Mouse (Mus musculus) small intestine, adult 2 months (tissue): Measurements from ENCODE around the gene Naa20. TPM values are rescaled to one million over a fixed set of nuclear protein-coding genes. Genes with fewer than 3 reads are reported as not detected.

Source experiments
- H3K27ac ChIP-seq: fragments of 200-500 bp; 2 replicates; pipeline ENCODE4 v1.5.1; 2012; ENCODE audit warnings: low read depth, low read length, control low read depth, inconsistent platforms; ENCODE audit not compliant: insufficient read depth
- H3K27me3 ChIP-seq: fragments of 200-500 bp; 2 replicates; pipeline ENCODE4 v1.6.1; 2012; ENCODE audit warnings: mild to moderate bottlenecking, moderate library complexity, low read length, inconsistent platforms; ENCODE audit not compliant: control insufficient read depth, insufficient read depth
- H3K36me3 ChIP-seq: fragments of 200-500 bp; 2 replicates; pipeline ENCODE4 v1.6.1; 2012; ENCODE audit warnings: mild to moderate bottlenecking, low read length, control low read depth, inconsistent platforms; ENCODE audit not compliant: control insufficient read depth, insufficient read depth
- H3K4me1 ChIP-seq: fragments of 200-500 bp; 2 replicates; pipeline ENCODE4 v1.6.1; 2012; ENCODE audit warnings: low read length, inconsistent platforms, mixed read lengths; ENCODE audit not compliant: control insufficient read depth, insufficient read depth, insufficient read length
- H3K4me3 ChIP-seq: fragments of 200-500 bp; 2 replicates; pipeline ENCODE4 v1.5.1; 2012; ENCODE audit warnings: low read depth, mild to moderate bottlenecking, control low read depth, inconsistent platforms, low read length, moderate library complexity
- CTCF ChIP-seq: fragments of 200-500 bp; IDR thresholded peaks from 2 replicates; pipeline ENCODE4 v1.5.1; 2012; ENCODE audit warnings: low read depth, mild to moderate bottlenecking, control low read depth, inconsistent platforms, low read length, moderate library complexity, mixed read lengths; ENCODE audit not compliant: insufficient replicate concordance, insufficient read length; ENCODE audit errors: extremely low read depth
- POLR2A ChIP-seq: fragments of 200-500 bp; IDR thresholded peaks from 2 replicates; pipeline ENCODE4 v1.6.1; 2012; ENCODE audit warnings: low read depth, mild to moderate bottlenecking, control low read depth, inconsistent platforms, low read length, moderate library complexity
- WGBS: fragments of 180-500 bp; shearing (Covaris S2); methylation state at CpG from one replicate; pipeline ENCODE4 v1.1.7; 2018; 5-methylcytosine and 5-hydroxymethylcytosine counted together
- polyA plus RNA-seq: library from polyadenylated mRNA; depleted of rRNA; stranded (reverse); fragments of >200 nt; gene quantifications from 2 replicates; pipeline ENCODE4 v1.2.3, GENCODE M21; 2012; rRNA removed

The Naa20 gene
- 7.4 and 13.2 TPM in 2 replicates for polyA plus RNA-seq

DNA sequence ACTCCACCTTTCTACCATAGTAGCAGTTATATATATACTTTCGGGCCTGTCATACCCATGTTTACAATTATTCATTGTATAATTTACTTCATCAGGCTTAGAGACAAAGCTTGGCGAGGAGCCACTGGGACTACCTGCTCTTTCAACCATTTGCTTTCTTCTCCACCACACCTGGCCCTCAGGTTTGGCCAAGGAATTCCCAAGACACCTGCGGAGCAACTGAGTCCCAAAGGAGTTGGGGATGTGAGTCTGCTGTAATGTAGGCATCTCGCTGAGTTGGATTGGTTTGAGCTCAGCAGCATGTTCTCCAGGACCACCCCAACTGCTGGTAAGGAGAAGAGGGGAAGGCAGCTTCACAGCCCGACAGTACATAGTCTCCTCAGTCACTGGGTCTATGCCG, at the start of gene Naa20:
Naa20 (plus strand) TSS at position 239 of the 400 bp plus-strand sequence.
- Histone ChIP-seq H3K27me3 (no peaks in the 10 kb centered on the region), H3K27ac (no peak within 1 kb of the TSS), H3K36me3 (no peaks in the 10 kb centered on the region), H3K4me1 (peaks cover 2% of the 10 kb centered on the region; the same call in 1 of the 2 replicates), H3K4me3 (peak within 1 kb of the TSS; percentile 85; the same call in 1 of the 2 replicates)
- WGBS = 90% methylated on average over 6 of the region's 6 CpGs
- TF ChIP-seq CTCF (no peak), POLR2A (no peak)

DNA sequence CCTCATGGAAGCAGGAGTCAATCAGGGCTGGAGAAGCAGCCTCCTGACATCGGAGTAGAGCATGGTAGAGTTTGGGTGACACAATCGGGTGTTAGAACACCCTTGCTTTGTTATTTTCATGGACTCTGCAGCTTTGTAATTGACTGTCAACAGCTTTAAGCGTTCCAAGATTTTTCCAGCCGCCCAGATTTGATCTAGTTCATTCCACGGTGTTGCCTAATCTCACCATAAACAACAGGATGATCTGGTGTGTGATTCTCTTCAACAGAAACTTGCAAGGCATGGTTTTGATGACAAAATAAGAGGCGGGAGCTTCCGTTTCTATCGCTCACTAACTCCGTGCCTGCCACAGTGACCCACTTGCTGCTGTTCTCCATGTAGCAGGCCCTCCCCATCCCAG, 46.1 kb upstream of the Naa20 start:
- no peaks in the 10 kb centered on the region for H3K27me3 ChIP-seq
- H3K4me1 ChIP-seq = peaks cover 24% of the 10 kb centered on the region; the same call in 1 of the 2 replicates
- H3K36me3 ChIP-seq = peaks cover 14% of the 10 kb centered on the region
- WGBS = 83% methylated on average over 9 of the region's 9 CpGs
- no peak overlapping the region for H3K27ac ChIP-seq
- TF ChIP-seq POLR2A (no peak), CTCF (no peak)
- no peak overlapping the region for H3K4me3 ChIP-seq

DNA sequence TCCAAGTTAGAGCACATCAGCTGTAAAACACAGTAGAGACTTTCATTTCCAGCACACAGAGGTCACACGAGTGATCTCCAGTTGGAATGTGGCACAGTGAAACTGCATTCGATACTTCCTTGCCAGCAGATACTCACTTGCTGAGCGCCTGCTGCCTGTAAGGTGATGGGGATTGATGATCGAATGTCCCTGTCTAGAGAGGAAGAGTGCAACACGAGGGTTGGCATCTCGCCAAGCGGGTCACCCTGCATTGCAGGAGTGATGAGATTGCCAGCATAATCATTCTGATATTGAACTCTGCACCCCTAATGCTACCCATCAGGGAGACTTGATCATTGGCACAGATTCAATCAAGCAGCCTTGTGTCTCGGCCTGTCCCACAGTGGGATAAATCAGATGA, 44.0 kb upstream of the Naa20 start:
- no peak for TF ChIP-seq CTCF
- no peak for TF ChIP-seq POLR2A
- Histone ChIP-seq H3K27ac (no peak overlapping the region), H3K4me1 (peaks cover 28% of the 10 kb centered on the region; the same call in 1 of the 2 replicates), H3K36me3 (no peaks in the 10 kb centered on the region), H3K4me3 (no peak overlapping the region), H3K27me3 (no peaks in the 10 kb centered on the region)
- 33% methylated on average over 8 of the region's 8 CpGs for WGBS

DNA sequence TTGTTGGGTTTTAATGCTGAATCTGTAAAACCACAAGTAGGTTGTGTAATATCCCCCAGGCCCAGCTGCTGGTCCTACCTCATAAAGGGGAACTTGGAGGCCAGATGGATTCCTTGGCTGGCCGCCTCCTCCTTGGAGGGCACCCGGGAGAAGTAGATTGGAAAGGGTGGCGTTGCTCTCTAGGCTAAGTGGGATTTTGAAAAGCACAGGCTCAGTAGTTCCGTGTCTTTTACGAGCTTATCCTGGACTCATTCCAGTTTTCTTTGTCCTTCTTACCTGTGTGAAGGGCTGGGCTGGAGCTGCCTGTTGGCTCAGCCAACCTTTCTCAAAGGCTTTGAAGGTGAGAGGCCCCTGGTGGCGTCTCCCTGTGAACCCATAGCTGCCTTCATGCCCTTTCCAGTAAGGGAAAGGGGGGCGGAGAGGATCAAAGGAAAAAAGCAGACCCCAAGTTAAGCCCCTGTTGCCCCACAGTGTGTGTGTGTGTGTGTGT, 42.4 kb upstream of the Naa20 start:
- Histone ChIP-seq H3K27ac (peak overlapping the region; percentile 91), H3K36me3 (peaks cover 3% of the 10 kb centered on the region; the same call in 1 of the 2 replicates), H3K4me3 (peak overlapping the region; percentile 78), H3K27me3 (no peaks in the 10 kb centered on the region), H3K4me1 (peaks cover 36% of the 10 kb centered on the region; the same call in 1 of the 2 replicates)
- TF ChIP-seq POLR2A (no peak), CTCF (no peak)
- 10% methylated on average over 7 of the region's 7 CpGs for WGBS

DNA sequence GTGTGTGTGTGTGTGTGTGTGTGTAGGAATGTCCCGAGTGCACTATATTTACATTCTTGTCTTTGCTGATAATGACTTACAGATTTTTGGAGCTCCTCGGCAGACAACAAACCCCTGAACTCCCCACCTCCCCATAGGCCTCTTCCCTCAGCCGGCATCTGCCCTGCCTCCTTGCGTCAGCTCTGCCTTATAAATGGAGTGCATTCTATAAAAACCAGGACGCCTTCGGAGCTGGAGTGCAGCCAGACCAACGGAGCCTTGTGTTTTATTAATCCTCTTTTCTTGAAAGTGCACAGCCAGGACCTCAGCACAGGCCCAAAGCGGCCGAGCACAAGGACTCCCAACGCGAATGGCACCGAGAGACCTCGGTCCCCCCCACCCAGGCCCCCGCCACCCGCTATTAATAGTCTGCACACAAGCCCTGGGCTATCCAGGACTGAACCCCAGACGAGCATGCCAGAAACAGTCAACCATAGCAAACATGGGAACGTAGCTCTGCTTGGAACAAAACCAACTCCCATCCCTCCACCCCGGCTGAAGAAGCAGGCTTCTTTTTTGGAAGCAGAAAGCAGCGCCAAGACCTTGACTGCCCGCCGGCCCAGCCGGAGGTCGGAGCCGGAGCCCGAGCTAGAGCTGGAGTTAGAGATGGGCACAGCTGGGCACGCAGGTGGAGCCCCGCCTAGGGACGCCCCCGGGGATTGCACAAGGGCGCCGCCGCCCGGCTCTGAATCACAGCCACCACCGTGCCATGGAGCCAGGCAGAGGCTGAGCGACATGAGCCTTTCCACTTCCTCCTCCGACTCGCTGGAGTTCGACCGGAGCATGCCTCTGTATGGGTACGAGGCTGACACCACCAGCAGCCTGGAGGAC, 41.7 kb upstream of the Naa20 start:
- TF ChIP-seq CTCF (peak; percentile 30; the same call in 1 of the 2 replicates), POLR2A (peak; percentile 80)
- H3K4me3 ChIP-seq = peak overlapping the region; percentile 78
- WGBS = 6% methylated on average over 40 of the region's 40 CpGs
- H3K27ac ChIP-seq = peak overlapping the region; percentile 91
- H3K27me3 ChIP-seq = no peaks in the 10 kb centered on the region
- peaks cover 36% of the 10 kb centered on the region; the same call in 1 of the 2 replicates for H3K4me1 ChIP-seq
- peaks cover 3% of the 10 kb centered on the region; the same call in 1 of the 2 replicates for H3K36me3 ChIP-seq

DNA sequence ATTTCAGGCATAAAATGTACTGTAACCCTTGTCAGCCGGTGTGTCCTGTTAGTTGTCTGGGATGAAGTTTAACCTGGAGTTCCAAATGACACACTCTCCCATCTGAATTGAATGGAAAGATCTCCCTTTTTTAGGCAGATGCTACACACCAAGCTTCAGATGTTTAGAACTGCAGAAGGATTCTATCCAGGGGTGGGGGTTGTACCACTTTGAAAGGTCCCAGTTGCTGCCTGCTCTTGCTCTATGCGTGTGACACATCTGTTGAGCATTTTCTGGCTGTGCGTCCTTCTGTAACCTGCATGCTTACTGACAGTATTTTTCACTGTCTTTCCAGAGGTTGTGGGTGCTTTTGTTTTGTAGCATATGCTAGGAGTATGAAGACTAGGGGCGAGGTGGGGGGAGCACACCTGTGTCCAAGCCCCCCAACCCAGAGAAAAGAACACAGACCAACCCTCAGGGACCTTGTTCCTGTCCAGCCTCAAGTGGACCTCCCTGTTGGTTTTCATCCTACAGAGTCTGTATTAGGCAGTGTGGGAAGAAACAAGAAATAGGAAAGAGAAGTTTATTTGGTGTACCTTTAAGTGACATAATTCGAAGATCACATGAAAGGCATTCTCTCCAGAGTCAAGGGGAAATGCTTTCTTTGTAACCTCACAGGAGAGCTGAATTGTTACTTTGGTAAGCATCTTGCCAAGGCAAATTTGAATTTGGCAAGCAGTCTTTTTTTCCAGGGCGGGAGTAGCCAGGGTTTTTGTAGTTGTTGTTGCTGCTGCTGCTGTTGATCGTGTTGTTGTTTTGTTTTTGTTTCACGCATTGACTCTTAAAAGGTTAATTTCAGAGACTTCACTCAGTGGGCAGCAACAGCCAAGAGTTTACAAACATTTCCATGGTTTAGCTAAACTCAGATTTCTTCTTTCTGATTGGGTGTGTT, 40.4 kb upstream of the Naa20 start:
- H3K27ac ChIP-seq = peak overlapping the region; percentile 91
- H3K27me3 ChIP-seq = no peaks in the 10 kb centered on the region
- H3K4me3 ChIP-seq = peak overlapping the region; percentile 78
- WGBS = 15% methylated on average over 8 of the region's 8 CpGs
- no peak for TF ChIP-seq CTCF
- TF ChIP-seq POLR2A = no peak
- H3K36me3 ChIP-seq = peaks cover 5% of the 10 kb centered on the region
- peaks cover 36% of the 10 kb centered on the region; the same call in 1 of the 2 replicates for H3K4me1 ChIP-seq
